Mouse (Mus musculus) myocyte (in vitro differentiated cells): Measurements from ENCODE around the gene Tlk2.

Experiments used
- CEBPB ChIP-seq: IDR thresholded peaks from 2 replicates; pipeline ENCODE4 v1.6.1; 2011; ENCODE audit warnings: mild to moderate bottlenecking, moderate library complexity; ENCODE audit not compliant: poor library complexity, insufficient read depth, severe bottlenecking
- MYOG ChIP-seq, 3 experiments: IDR thresholded peaks; one replicate each; pipeline ENCODE4 v1.6.1; 2011; ENCODE audit warnings: control low read depth in 2 of 3, low read depth in 2 of 3, mild to moderate bottlenecking in 2 of 3; ENCODE audit not compliant: insufficient read length in 2 of 3, control insufficient read depth in 1 of 3, insufficient read depth in 1 of 3
- POLR2A ChIP-seq: IDR thresholded peaks from one replicate; pipeline ENCODE4 v1.6.1; 2011; ENCODE audit warnings: low read depth, mild to moderate bottlenecking, control low read depth, moderate library complexity; ENCODE audit not compliant: insufficient read length
- TCF12 ChIP-seq: IDR thresholded peaks from one replicate; pipeline ENCODE4 v1.6.1; 2011; ENCODE audit warnings: mild to moderate bottlenecking, control low read depth; ENCODE audit not compliant: poor library complexity, insufficient read depth, severe bottlenecking
- USF1 ChIP-seq: IDR thresholded peaks from one replicate; pipeline ENCODE4 v1.6.1; 2011; ENCODE audit warnings: low read depth, mild to moderate bottlenecking, control low read depth, moderate library complexity

DNA sequence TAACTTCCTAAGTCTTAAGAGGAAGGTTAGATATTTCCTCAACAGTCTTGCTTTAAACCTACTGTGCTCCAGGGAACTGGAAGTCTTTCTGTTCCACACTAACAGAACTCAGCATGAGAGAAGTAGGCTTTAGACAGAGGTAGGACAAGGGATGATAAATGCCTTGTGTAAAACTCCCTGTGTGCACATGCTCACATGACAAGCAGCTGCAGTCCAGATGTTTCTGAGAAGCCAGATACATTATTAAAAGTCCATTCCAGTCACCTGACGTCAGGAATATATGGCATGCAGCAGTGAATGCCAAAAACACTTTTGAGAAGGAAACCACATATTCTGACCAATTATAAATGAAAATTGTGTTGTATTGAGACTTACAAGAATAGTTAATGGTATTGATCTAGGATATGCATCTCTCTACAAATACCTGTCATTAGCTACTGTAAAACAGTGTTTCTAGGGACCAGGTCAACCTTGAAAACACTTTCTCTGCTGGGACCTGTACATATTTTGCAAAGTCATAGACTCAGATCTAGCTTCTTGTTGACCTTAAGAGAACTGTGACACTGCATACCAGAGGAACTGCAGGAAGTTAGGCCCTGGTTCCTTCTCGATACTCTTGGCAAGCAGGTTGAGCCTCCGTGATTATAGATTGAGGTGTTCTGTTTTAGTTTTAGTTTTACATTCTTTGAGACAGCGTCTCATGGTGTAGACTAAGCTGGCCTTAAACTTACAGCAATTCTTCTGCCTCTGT, 83.2 kb downstream of the Tlk2 start:
- TF ChIP-seq POLR2A (no peak), TCF12 (no peak), USF1 (no peak), CEBPB (no peak), MYOG (IDR thresholded peaks at IDR 0.05; ENCODE audit: control insufficient read depth in 1 of 3, insufficient read depth in 1 of 3, insufficient read length in 2 of 3, low read depth in 2 of 3) (no peak)
